Mouse (Mus musculus) erythroblast, embryonic 14.5 days (primary cell): ENCODE results near the gene Tspan18. TPM values are rescaled to one million over a fixed set of nuclear protein-coding genes. Genes with fewer than 3 reads are reported as not detected.

Experiments
- H3K27me3 ChIP-seq: 2 replicates; pipeline ENCODE4 v1.6.1; 2012; ENCODE audit warnings: inconsistent platforms; ENCODE audit not compliant: control insufficient read depth
- H3K36me3 ChIP-seq: 2 replicates; pipeline ENCODE4 v1.6.1; 2012; ENCODE audit warnings: mild to moderate bottlenecking, inconsistent platforms; ENCODE audit not compliant: control insufficient read depth
- H3K4me1 ChIP-seq: 2 replicates; pipeline ENCODE4 v1.6.1; 2012; ENCODE audit warnings: inconsistent platforms; ENCODE audit not compliant: control insufficient read depth
- H3K4me3 ChIP-seq: replicated peaks from 2 replicates; pipeline ENCODE3; 2012; ENCODE audit warnings: moderate library complexity, mild to moderate bottlenecking, inconsistent platforms
- H3K9me3 ChIP-seq: 2 replicates; pipeline ENCODE4 v1.6.1; 2012; ENCODE audit warnings: low read length, inconsistent platforms, mixed read lengths; ENCODE audit not compliant: control insufficient read depth
- GATA1 ChIP-seq: IDR thresholded peaks from 2 replicates; pipeline ENCODE4 v1.6.1; 2012; ENCODE audit warnings: low read length, inconsistent platforms, mixed read lengths
- TAL1 ChIP-seq: IDR thresholded peaks from 3 replicates; pipeline ENCODE4 v1.6.1; 2012; ENCODE audit warnings: low read length, inconsistent platforms, mixed read lengths
- polyA plus RNA-seq: library from polyadenylated mRNA; stranded (reverse); fragments of >175 nt; gene quantifications from 2 replicates; pipeline ENCODE4 v1.2.3, GENCODE M21; 2012

Tspan18 gene
- polyA plus RNA-seq, 1 experiment, result 0.50 TPM

GRCm38 (mm10) chr2:93309724-93310413, 24.4 kb downstream of the Tspan18 start:
- no peak for TF ChIP-seq TAL1
- no peak for TF ChIP-seq GATA1
- H3K36me3 ChIP-seq, result no peaks in the 10 kb centered on the region
- H3K27me3 ChIP-seq, result no peaks in the 10 kb centered on the region
- no peaks in the 10 kb centered on the region for H3K4me1 ChIP-seq
- no peaks in the 10 kb centered on the region for H3K9me3 ChIP-seq
- no peak overlapping the region for H3K4me3 ChIP-seq

GRCm38 (mm10) chr2:93306898-93307297, 27.4 kb downstream of the Tspan18 start:
- Histone ChIP-seq H3K9me3 (no peaks in the 10 kb centered on the region), H3K4me3 (no peak overlapping the region), H3K27me3 (no peaks in the 10 kb centered on the region), H3K4me1 (no peaks in the 10 kb centered on the region), H3K36me3 (no peaks in the 10 kb centered on the region)
- TF ChIP-seq TAL1 (no peak), GATA1 (no peak)

GRCm38 (mm10) chr2:93304273-93304634, 30.1 kb downstream of the Tspan18 start:
- Histone ChIP-seq H3K4me3 (no peak overlapping the region), H3K4me1 (no peaks in the 10 kb centered on the region), H3K27me3 (no peaks in the 10 kb centered on the region), H3K36me3 (no peaks in the 10 kb centered on the region), H3K9me3 (no peaks in the 10 kb centered on the region)
- TF ChIP-seq TAL1 (no peak), GATA1 (no peak)

GRCm38 (mm10) chr2:93303585-93304272, 30.6 kb downstream of the Tspan18 start:
- TF ChIP-seq GATA1, result no peak
- no peak for TF ChIP-seq TAL1
- H3K27me3 ChIP-seq, result no peaks in the 10 kb centered on the region

GRCm38 (mm10) chr2:93303260-93303584, 31.1 kb downstream of the Tspan18 start:
- H3K4me3 ChIP-seq, result no peak overlapping the region
- H3K27me3 ChIP-seq, result no peaks in the 10 kb centered on the region
- no peaks in the 10 kb centered on the region for H3K4me1 ChIP-seq
- H3K9me3 ChIP-seq, result no peaks in the 10 kb centered on the region
- TF ChIP-seq TAL1, result no peak
- no peak for TF ChIP-seq GATA1
- no peaks in the 10 kb centered on the region for H3K36me3 ChIP-seq

More at GRCm38 (mm10) chr2:93303585-93304272, 30.6 kb downstream of the Tspan18 start:
- H3K36me3 ChIP-seq, result no peaks in the 10 kb centered on the region
- H3K4me3 ChIP-seq, result no peak overlapping the region
- no peaks in the 10 kb centered on the region for H3K9me3 ChIP-seq
- H3K4me1 ChIP-seq, result no peaks in the 10 kb centered on the region

GRCm38 (mm10) chr2:93297656-93298055, 36.6 kb downstream of the Tspan18 start:
- H3K36me3 ChIP-seq, result no peaks in the 10 kb centered on the region
- no peaks in the 10 kb centered on the region for H3K9me3 ChIP-seq
- H3K27me3 ChIP-seq, result no peaks in the 10 kb centered on the region
- no peak for TF ChIP-seq TAL1
- no peak for TF ChIP-seq GATA1
- H3K4me3 ChIP-seq, result no peak overlapping the region
- no peaks in the 10 kb centered on the region for H3K4me1 ChIP-seq

- Histone ChIP-seq H3K4me1 (no peaks in the 10 kb centered on the region), H3K36me3 (no peaks in the 10 kb centered on the region), H3K4me3 (no peak overlapping the region), H3K27me3 (no peaks in the 10 kb centered on the region), H3K9me3 (no peaks in the 10 kb centered on the region)
- TF ChIP-seq GATA1 (no peak), TAL1 (no peak)
Measured at GRCm38 (mm10) chr2:93291186-93291926, 42.9 kb downstream of the Tspan18 start.

GRCm38 (mm10) chr2:93290345-93291118, 43.8 kb downstream of the Tspan18 start:
- no peaks in the 10 kb centered on the region for H3K9me3 ChIP-seq
- no peak for TF ChIP-seq GATA1
- no peak for TF ChIP-seq TAL1
- no peaks in the 10 kb centered on the region for H3K27me3 ChIP-seq
- no peaks in the 10 kb centered on the region for H3K36me3 ChIP-seq
- no peak overlapping the region for H3K4me3 ChIP-seq
- no peaks in the 10 kb centered on the region for H3K4me1 ChIP-seq

- H3K9me3 ChIP-seq, result no peaks in the 10 kb centered on the region
- no peak overlapping the region for H3K4me3 ChIP-seq
- H3K36me3 ChIP-seq, result no peaks in the 10 kb centered on the region
- no peaks in the 10 kb centered on the region for H3K27me3 ChIP-seq
- TF ChIP-seq TAL1, result no peak
- no peaks in the 10 kb centered on the region for H3K4me1 ChIP-seq
Measured at GRCm38 (mm10) chr2:93289161-93289560, 45.1 kb downstream of the Tspan18 start.
